Mouse (Mus musculus): Measurements from ENCODE around the gene Wdr77. TPM values are rescaled to one million over a fixed set of nuclear protein-coding genes. Genes with fewer than 3 reads are reported as not detected.

Wdr77 gene
- polyA plus RNA-seq, 1 experiment from 2014 or later = 101 TPM

DNA sequence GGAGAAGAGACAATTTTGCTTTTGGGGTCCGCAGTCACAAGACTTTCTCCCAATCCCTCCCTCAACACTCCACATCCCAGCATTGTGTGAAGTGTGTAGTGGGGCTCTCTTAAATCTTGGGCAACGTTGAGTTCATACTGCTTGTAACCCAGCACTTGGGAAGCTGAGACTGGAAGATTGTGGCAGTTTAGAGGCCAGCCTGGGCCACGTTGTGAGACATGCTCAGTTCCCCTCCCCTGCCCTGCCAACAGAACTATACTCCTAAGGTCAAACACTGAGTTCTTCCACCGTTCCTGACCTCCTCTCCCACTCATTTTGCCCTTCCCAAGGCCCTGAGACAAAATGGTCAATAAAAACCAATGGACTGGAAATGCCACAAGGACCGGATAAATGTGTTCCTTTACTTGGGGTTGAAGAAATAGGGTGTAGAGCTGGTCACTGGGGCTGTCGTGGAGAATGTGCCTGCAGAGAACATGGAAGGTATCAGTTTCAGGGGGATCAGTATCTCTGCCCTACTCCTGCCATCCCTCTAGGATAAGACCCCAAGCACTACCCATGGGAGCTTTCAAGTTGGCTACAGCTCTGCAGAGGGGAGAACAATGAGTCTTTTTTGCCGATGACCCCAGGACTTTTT lies 31.5 kb upstream of the Wdr77 start:
- no peak for ATAC-seq (replicated peaks)
- no peak overlapping the region for H3K27ac ChIP-seq (replicated peaks)
- 84% methylated on average over 7 of the region's 7 CpGs for WGBS

DNA sequence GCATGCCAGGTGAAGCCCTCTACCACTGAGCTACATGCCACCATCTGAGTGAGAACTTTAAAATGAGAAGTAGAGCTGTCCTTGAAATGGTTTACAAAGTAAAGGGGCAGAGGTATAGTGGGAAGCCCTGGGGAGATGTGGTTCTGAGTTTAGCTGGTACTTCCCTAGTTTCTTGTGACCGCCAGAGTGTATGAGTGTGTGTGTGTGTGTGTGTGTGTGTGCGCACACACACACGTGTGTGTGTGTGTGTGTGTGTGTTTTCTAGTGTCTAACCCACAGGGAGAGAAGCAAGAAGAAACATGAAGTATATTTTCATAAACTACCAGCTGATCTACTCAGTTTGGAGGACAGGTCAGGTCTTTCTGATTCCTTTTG lies 31.0 kb upstream of the Wdr77 start:
- ATAC-seq (replicated peaks) = no peak

More for the DNA sequence above, 31.5 kb upstream of the Wdr77 start:
- Histone ChIP-seq H3K36me3 (no peaks in the 10 kb centered on the region), H3K4me3 (no peak overlapping the region), H3K9me3 (no peaks in the 10 kb centered on the region), H3K4me2 (replicated peaks) (no peak overlapping the region), H3K4me1 (no peaks in the 10 kb centered on the region), H3K27me3 (no peaks in the 10 kb centered on the region), H3K9ac (replicated peaks) (no peak overlapping the region)

DNA sequence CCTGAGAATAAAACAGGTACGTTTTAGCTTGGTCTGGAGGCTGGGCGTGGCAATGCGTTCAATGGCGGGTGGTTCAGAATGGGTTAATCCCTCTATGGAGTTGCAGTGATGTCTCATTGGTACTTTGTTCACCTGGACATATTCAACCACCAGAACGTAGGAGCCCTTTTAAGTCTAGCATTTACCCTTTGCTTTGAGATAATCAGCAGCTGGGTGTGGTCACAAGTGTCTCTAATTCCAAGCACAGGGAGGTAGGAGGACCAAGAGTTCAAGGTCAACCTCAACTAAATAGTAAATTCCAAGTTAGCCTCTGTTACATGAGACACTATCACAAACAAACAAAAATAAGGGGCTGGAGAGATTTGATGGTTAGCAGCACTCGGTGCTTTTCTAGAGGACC lies 30.4 kb upstream of the Wdr77 start:
- H3K4me2 ChIP-seq (replicated peaks) = no peak overlapping the region
- H3K4me3 ChIP-seq = no peak overlapping the region
- ATAC-seq (replicated peaks) = no peak
- 85% methylated on average over 6 of the region's 6 CpGs for WGBS
- no peaks in the 10 kb centered on the region for H3K4me1 ChIP-seq
- no peak overlapping the region for H3K9ac ChIP-seq (replicated peaks)
- no peak overlapping the region for H3K27ac ChIP-seq (replicated peaks)
- no peaks in the 10 kb centered on the region for H3K27me3 ChIP-seq
- no peaks in the 10 kb centered on the region for H3K36me3 ChIP-seq
- no peaks in the 10 kb centered on the region for H3K9me3 ChIP-seq

More for the DNA sequence above, 31.0 kb upstream of the Wdr77 start:
- no peaks in the 10 kb centered on the region for H3K36me3 ChIP-seq
- no peak overlapping the region for H3K4me2 ChIP-seq (replicated peaks)
- no peaks in the 10 kb centered on the region for H3K4me1 ChIP-seq
- H3K4me3 ChIP-seq = no peak overlapping the region
- 88% methylated on average over 3 of the region's 3 CpGs for WGBS
- H3K9me3 ChIP-seq = no peaks in the 10 kb centered on the region
- H3K9ac ChIP-seq (replicated peaks) = no peak overlapping the region
- H3K27me3 ChIP-seq = no peaks in the 10 kb centered on the region
- no peak overlapping the region for H3K27ac ChIP-seq (replicated peaks)

- Histone ChIP-seq H3K4me1 (no peaks in the 10 kb centered on the region), H3K4me2 (replicated peaks) (no peak overlapping the region), H3K9ac (replicated peaks) (no peak overlapping the region), H3K27me3 (no peaks in the 10 kb centered on the region), H3K4me3 (no peak overlapping the region), H3K27ac (replicated peaks) (no peak overlapping the region), H3K36me3 (no peaks in the 10 kb centered on the region), H3K9me3 (no peaks in the 10 kb centered on the region)
- 87% methylated on average over 7 of the region's 7 CpGs for WGBS
- ATAC-seq (replicated peaks) = no peak
Observed at GRCm38 (mm10) chr3:105929821-105930220, 29.3 kb upstream of the Wdr77 start.

DNA sequence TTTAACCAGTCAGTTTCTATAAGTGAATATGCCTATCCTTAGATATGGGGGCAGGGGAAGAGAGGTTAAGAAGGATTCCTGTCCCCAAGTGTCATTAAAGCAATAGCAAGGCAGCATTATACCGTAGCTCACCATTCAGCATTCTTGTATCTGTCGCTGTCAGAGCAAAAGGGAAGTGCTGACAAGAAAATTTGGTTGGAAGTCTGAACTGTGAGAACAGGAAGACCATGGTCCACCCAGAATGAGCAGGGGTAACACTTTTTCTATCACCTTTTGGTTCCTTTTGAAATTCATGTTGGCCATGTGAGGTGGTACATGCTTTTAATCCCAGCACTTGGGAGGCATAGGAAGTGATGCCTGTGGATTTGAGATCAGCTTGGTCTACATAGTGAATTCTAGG lies 28.1 kb upstream of the Wdr77 start:
- no peak overlapping the region for H3K4me3 ChIP-seq
- H3K36me3 ChIP-seq = no peaks in the 10 kb centered on the region
- no peak overlapping the region for H3K27ac ChIP-seq (replicated peaks)
- no peaks in the 10 kb centered on the region for H3K4me1 ChIP-seq
- no peak for ATAC-seq (replicated peaks)
- no peak overlapping the region for H3K9ac ChIP-seq (replicated peaks)
- no peaks in the 10 kb centered on the region for H3K27me3 ChIP-seq
- no peaks in the 10 kb centered on the region for H3K9me3 ChIP-seq
- no peak overlapping the region for H3K4me2 ChIP-seq (replicated peaks)
- WGBS = 93% methylated on average over 2 of the region's 2 CpGs

DNA sequence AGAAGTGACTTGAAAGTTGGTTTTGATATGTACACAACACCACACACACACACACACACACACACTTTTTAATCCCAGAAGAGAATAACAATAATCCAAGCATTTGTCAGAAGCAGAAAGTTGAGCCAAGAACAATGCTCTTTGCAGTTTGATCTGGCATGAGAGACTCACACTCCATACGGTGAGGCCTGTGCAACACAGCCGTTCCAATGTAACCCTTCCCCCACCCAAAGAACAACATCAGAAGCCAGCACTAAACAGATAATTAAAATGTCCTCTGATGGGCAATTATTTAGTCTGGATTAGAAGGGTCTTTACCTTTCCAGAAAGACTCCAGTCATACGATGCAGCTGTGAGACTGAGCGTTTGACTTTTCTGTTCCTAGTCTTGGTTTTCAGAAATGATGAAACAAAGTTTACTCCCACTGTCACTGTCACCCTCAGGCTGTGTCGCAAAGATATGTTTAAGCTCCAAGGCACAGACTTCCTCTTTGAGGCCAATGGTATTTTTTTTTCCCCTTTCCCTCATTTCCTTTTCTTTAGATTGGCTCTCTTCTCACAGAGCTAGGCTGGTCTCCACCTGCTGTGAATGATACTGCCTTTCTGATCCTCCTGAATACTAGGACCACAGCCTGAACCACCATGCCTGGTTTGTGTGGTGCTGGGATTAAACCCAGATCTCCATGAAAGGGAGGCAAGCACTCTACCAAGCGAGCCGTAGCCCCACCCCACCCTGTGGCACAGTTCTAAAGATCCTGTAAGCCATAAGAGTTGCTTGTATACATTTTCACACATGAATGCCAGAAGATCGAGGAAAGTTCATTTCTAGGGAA lies 26.7 kb upstream of the Wdr77 start, which contains the start of gene I830077J02Rik:
Gene I830077J02Rik (minus strand): TSS at position 425 of the 832 bp plus-strand sequence.
- 90% methylated on average over 8 of the region's 8 CpGs for WGBS
- H3K27me3 ChIP-seq = no peaks in the 10 kb centered on the region
- H3K9ac ChIP-seq (replicated peaks) = no peak within 1 kb of the TSS
- no peak within 1 kb of the TSS for H3K4me3 ChIP-seq
- H3K4me1 ChIP-seq = no peaks in the 10 kb centered on the region
- H3K36me3 ChIP-seq = peaks cover 7% of the 10 kb centered on the region; the same call in 1 of the 2 replicates
- H3K4me2 ChIP-seq (replicated peaks) = no peak within 1 kb of the TSS
- no peak for ATAC-seq (replicated peaks)
- no peaks in the 10 kb centered on the region for H3K9me3 ChIP-seq
- no peak within 1 kb of the TSS for H3K27ac ChIP-seq (replicated peaks)

DNA sequence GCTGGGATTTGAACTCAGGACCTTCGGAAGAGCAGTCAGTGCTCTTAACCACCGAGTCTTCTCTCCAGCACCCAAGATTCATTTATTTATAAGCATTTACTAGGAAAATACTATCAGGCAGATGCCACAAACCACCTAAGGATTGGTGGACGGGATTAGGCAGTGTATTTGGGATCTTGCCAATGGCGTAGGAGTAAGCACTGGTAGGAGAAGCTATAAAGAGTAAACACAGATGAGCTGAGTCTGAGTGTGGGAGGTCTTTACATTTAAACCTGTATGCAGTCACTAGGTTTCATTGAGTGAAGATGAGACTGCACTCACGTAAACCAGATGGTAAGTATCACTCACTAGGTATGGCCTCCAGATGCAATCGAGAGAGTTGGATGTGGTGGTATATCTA lies 25.2 kb upstream of the Wdr77 start:
- Histone ChIP-seq H3K4me1 (no peaks in the 10 kb centered on the region), H3K9ac (replicated peaks) (no peak overlapping the region), H3K4me2 (replicated peaks) (no peak overlapping the region), H3K4me3 (no peak overlapping the region), H3K36me3 (peaks cover 11% of the 10 kb centered on the region; the same call in 1 of the 2 replicates), H3K27ac (replicated peaks) (no peak overlapping the region), H3K9me3 (no peaks in the 10 kb centered on the region), H3K27me3 (no peaks in the 10 kb centered on the region)
- WGBS = 91% methylated on average over 6 of the region's 6 CpGs
- no peak for ATAC-seq (replicated peaks)

GRCm38 (mm10) chr3:105935033-105935432 lies 24.1 kb upstream of the Wdr77 start:
- WGBS = 63% methylated on average over 5 of the region's 5 CpGs
- Histone ChIP-seq H3K4me2 (replicated peaks) (no peak overlapping the region), H3K27me3 (no peaks in the 10 kb centered on the region), H3K9ac (replicated peaks) (no peak overlapping the region), H3K27ac (replicated peaks) (no peak overlapping the region), H3K36me3 (peaks cover 13% of the 10 kb centered on the region; the same call in 1 of the 2 replicates), H3K9me3 (no peaks in the 10 kb centered on the region), H3K4me1 (no peaks in the 10 kb centered on the region), H3K4me3 (no peak overlapping the region)
- no peak for ATAC-seq (replicated peaks)

DNA sequence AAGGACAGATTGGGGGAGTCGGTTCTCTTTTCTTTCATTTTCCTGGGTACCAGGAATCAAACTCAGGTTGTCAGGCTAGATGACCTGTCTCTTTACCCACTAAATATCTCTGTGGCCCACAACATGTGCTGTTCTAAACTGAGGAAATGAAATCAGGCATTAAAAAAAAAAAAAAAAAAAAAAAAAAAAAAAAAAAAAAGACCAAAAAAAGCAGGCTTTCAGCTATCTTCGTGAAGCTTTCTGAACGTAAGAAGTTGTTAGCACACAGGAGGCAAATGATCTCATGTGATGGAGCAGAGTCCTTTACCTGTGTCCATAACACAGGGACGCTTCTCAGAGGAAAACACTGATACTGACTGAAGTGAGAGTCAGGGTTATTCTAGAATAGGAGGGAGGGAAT lies 23.1 kb upstream of the Wdr77 start:
- H3K9me3 ChIP-seq = no peaks in the 10 kb centered on the region
- no peak overlapping the region for H3K9ac ChIP-seq (replicated peaks)
- 96% methylated on average over 4 of the region's 4 CpGs for WGBS
- H3K4me1 ChIP-seq = no peaks in the 10 kb centered on the region
- no peak overlapping the region for H3K4me2 ChIP-seq (replicated peaks)
- H3K36me3 ChIP-seq = peaks cover 21% of the 10 kb centered on the region
- ATAC-seq (replicated peaks) = no peak
- H3K27ac ChIP-seq (replicated peaks) = no peak overlapping the region
- H3K27me3 ChIP-seq = no peaks in the 10 kb centered on the region
- no peak overlapping the region for H3K4me3 ChIP-seq

DNA sequence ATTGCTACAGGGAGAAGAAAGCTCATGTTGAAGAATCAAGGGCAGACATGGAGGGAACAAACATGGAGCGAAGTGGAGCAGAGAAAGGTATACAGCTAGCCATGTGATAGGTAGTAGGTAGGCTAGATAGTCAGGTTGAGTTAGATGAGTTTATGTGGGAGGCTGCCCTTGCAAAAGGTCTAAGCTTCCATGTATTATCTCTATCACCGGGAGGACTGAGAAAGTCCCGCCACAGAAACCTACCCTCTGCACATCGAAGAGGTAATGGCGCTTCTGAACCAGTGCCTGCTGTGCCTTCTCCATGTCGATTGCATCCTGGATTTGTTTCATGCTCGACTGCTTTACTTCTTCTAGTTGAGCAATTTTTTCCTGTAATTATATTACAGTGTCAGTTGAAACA lies 7.8 kb upstream of the Wdr77 start:
- no peak overlapping the region for H3K4me2 ChIP-seq (replicated peaks)
- H3K4me1 ChIP-seq = no peaks in the 10 kb centered on the region
- H3K4me3 ChIP-seq = no peak overlapping the region
- H3K9me3 ChIP-seq = no peaks in the 10 kb centered on the region
- no peak for ATAC-seq (replicated peaks)
- no peak overlapping the region for H3K27ac ChIP-seq (replicated peaks)
- H3K9ac ChIP-seq (replicated peaks) = no peak overlapping the region
- H3K27me3 ChIP-seq = no peaks in the 10 kb centered on the region
- peaks cover 78% of the 10 kb centered on the region for H3K36me3 ChIP-seq
- 95% methylated on average over 7 of the region's 7 CpGs for WGBS

DNA sequence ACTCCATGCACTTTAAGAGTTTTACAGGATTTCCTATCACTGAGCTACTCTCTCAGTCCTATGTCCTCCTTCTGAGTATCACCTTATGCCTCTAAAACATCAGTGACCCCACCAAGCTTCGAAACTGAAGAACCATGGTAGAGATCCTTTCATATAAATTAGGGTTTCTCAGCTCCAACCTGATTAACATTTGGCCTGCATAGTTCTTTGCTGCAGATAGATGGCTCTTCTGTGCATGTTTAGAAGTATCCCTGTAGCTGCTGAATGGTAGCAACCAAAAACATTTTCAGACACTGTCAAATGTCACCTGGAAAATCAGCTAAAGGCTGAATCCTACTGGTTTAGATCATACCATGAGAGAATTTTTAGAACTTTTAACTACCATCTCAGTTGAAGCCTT lies 1.9 kb upstream of the Wdr77 start:
- WGBS = 96% methylated on average over 1 of the region's 1 CpGs
- no peak overlapping the region for H3K9ac ChIP-seq (replicated peaks)
- ATAC-seq (replicated peaks) = no peak

DNA sequence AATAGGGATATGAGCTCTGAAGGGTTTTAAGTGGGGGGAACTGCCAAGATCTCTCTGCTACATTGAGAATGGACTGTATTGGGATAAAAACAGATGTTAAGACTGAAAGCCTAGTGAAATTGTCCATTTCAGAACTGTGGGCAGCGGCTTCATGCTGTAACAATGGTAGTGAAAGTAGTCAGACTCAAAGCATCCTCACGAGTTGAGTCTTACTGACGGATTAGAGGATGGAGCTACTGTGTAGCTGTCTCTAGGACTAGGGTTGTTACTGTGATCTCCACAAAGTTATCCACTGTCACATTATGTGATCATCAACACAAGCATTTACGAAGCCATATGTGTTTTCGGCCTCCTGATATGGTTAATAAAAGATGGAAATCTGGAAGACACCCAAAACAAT lies 965 bp upstream of the Wdr77 start:
- no peaks in the 10 kb centered on the region for H3K27me3 ChIP-seq

More for the DNA sequence above, 1.9 kb upstream of the Wdr77 start:
- H3K27ac ChIP-seq (replicated peaks) = no peak overlapping the region
- no peak overlapping the region for H3K4me2 ChIP-seq (replicated peaks)
- no peak overlapping the region for H3K4me3 ChIP-seq
- H3K4me1 ChIP-seq = peaks cover 28% of the 10 kb centered on the region
- no peaks in the 10 kb centered on the region for H3K9me3 ChIP-seq
- H3K27me3 ChIP-seq = no peaks in the 10 kb centered on the region
- peaks cover 43% of the 10 kb centered on the region for H3K36me3 ChIP-seq

More for the DNA sequence above, 965 bp upstream of the Wdr77 start:
- Histone ChIP-seq H3K36me3 (peaks cover 43% of the 10 kb centered on the region), H3K4me2 (replicated peaks) (peak overlapping the region; percentile 67), H3K27ac (replicated peaks) (no peak overlapping the region), H3K4me1 (peaks cover 28% of the 10 kb centered on the region), H3K9me3 (no peaks in the 10 kb centered on the region), H3K4me3 (peak overlapping the region; percentile 98), H3K9ac (replicated peaks) (peak overlapping the region; percentile 99)
- ATAC-seq (replicated peaks) = no peak
- 48% methylated on average over 5 of the region's 5 CpGs for WGBS
